Mouse (Mus musculus) neutrophil, adult 65 days (primary cell): ENCODE results near the gene Smpd3. TPM values are rescaled to one million over a fixed set of nuclear protein-coding genes. Genes with fewer than 3 reads are reported as not detected.

ENCODE experiments used
- total RNA-seq: library from RNA; stranded (reverse); gene quantifications from 2 replicates; pipeline ENCODE4 v1.2.4, GENCODE M21; 2023

The Smpd3 gene
- total RNA-seq, result 0.41 and 0.44 TPM in 2 replicates

DNA sequence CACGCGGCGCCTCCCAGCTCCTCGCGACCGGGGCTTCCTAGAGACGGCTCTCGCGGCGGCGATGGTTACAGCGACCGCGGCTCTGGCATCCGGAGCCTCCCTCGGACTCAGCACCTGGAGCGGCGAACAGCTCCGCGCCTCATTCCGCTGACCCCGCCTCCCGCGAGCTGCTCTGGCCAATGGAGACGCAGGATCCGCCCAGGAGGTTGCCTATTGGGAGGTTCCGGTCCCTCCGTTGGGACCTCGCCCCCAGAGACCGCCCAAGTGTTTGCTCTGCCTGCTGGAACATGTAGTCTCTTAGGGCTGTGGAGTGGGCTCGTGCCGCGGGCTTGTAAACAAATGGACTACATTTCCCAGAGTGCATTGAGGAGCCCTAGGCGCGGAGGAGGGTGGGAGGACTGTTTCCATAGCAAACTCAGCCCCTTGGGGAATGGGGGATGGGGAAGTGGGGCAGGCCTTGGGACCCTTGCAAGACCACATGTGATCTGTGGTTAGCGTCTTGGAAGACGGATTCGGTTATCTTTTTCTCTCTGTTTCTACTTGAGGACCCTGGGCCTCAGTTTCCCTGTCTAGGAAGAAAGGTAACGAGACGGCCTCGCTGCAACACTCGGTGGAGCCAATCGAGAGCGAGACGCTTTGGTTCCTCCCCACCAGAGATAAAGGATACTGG, at the start of gene Smpd3:
Smpd3 (minus strand) TSS at position 137 of the 670 bp plus-strand sequence.

DNA sequence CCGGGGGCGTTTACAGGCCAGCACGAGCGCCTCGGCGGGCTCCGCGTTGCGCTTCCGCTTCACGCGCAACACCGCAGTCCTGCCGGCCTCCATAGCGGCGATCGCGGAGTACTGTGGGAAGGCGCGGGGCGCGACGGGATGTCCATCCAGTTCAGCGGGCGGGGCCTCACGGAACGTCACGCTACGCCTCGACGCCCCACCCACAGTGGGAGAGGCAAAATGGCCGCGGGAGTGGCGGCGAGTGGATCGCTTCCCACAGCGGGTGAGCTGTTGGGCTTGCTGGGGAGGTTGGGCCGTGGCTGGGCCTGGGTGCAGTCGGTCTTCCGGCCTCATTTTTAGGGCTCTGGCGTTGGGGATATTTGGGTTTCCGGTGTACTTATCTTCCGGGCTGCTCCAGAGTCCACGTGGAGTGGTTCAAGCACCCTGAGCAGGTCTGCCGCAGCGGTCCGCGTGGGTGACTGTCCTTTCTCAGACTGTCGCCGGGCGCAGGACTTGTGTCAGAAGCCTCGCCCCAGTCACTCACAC, 126.9 kb downstream of the Smpd3 start, which contains the start of the genes Slc7a6os and Prmt7:
Slc7a6os (minus strand) TSS at position 115 of the 525 bp plus-strand sequence.
Prmt7 (plus strand) TSS at position 116 of the 525 bp plus-strand sequence.

Other genes starting within 250 kb of the Smpd3 start
- gene Esrp2, start 201.0 kb downstream of the Smpd3 start, total RNA-seq, result not detected in 2 replicates
- gene Pla2g15, start 187.6 kb downstream of the Smpd3 start, total RNA-seq, result 10.0 and 11.7 TPM in 2 replicates
- gene Slc7a6, start 169.1 kb downstream of the Smpd3 start, total RNA-seq, result 4.4 and 6.2 TPM in 2 replicates
- gene Slc7a6os, start 127.1 kb downstream of the Smpd3 start, total RNA-seq, result 26.2 and 37.8 TPM in 2 replicates
- 4.2 and 4.6 TPM in 2 replicates for gene Prmt7, start 127.1 kb downstream of the Smpd3 start, total RNA-seq
- 1.5 and 2.0 TPM in 2 replicates for gene Zfp90, start 77.3 kb upstream of the Smpd3 start, total RNA-seq
- not detected in 2 replicates for gene 6030452D12Rik, start 162.5 kb upstream of the Smpd3 start, total RNA-seq
- gene Cdh3, start 172.9 kb upstream of the Smpd3 start, total RNA-seq, result not detected in 2 replicates
- gene Gm10073, start 235.5 kb upstream of the Smpd3 start, total RNA-seq, result 56.6 and 63.5 TPM in 2 replicates